Mouse (Mus musculus) T-helper 17 cell (primary cell): Measurements from ENCODE around the gene Prkg1.

Source experiments
- in situ Hi-C, 2 experiments: fragments of 300-600 bp; cut with MboI, MseI; formaldehyde crosslinking; loops; 1 replicate in 1 of 2; 2 replicates in 1 of 2; pipeline ENCODE4 v1.15.1; 2025; ENCODE audit warnings: high pct_unique_total_duplicates in 2 of 2

Gene Prkg1

DNA sequence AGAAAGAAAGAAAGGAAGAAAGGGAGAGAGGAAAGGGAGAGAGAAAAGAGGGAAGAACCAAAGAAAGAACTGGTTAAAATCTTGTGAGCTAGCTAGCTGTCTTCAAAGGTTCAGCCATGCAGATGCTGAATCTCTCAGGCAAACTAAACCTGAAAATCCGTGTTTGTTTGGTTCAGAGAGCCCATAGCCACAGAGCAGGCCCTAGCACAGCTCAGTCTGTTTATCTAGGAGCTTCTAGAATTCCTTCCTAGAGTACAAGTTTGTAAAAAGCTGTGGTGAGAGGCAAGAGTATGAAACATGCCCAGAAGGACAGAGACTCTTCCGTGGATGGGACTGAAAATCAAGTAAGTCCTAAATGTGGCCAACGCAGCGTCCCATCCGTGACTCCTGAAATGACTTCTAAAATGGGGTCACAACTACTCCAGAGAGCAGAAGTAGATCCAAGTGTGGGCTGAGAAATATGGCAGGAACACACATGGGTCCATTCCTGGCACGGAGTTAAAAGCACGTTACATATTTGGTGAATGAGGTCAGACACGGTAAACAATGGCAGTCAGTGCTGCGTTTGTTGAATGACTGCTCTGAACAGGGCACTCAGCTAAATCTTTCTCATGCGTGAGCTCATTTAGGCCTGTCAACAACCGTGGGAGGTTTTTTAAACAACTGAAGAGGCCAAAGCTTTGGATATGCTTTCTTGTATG is 13.7 kb downstream of the Prkg1 start:
- in situ Hi-C loops = loop anchor here in 1 of 2 experiments (5.0 kb wide), 2 partner anchors 49 to 914 kb away; no protein-coding TSS in a partner anchor

DNA sequence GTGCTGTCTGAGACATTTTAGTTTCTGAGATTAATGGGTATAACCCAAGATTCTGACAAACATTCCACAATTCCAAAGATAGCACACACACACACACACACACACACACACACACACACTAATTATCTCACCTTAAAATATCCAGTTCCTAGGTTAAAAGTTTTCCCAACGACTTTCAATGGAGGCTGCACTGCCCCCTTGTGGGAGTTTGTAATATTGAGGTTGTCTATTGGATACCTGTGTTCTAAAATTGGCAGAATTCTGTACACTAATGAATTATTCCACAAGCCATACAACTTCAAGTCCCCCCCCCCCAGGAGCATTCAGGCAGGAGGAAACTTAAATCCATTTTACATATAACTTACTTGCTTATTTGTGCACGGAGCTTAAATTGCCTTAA is 18.2 kb downstream of the Prkg1 start:
- in situ Hi-C loops = loop anchor here in 1 of 2 experiments (10.0 kb wide), 1 partner anchor 1082 kb away; no protein-coding TSS in a partner anchor

DNA sequence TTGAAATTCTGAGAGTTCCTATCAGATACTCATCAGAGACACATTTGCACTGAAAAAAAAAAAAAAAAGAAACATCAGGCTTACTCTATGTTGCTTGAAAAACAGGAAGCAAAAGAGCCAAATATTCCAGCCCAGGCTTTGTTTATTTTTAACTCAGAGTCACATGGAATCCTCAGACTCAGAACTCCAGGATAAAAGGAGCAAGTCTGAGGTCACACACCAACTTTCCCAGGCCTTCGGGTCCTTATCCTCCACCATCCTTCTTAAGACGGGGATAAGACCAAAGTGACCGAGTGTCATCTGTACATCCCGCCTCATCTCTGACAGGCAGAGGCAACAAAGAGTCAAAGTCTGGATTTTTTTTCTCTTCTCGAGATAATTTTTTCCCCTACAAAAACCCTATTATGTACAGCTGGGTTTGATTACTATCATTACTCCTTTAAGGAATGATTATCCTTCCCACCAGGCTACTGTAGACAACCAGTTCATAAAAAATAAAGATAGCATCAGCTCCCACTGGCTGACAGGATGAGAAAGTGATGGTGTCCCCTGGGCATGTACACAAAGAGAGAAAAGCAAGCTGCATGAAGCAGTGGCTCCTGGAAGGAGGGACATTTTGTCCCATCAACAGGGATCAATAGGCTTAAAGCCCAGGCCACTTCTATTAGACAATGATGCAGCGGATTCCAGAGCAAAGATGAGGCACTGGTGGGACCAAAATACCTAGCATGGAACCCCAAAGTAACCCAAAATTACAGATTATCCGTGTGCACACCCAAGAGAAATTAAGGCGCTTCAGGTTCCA is 21.4 kb downstream of the Prkg1 start:
- in situ Hi-C loops = loop anchor here in 1 of 2 experiments (10.0 kb wide), 1 partner anchor 1079 kb away; no protein-coding TSS in a partner anchor

DNA sequence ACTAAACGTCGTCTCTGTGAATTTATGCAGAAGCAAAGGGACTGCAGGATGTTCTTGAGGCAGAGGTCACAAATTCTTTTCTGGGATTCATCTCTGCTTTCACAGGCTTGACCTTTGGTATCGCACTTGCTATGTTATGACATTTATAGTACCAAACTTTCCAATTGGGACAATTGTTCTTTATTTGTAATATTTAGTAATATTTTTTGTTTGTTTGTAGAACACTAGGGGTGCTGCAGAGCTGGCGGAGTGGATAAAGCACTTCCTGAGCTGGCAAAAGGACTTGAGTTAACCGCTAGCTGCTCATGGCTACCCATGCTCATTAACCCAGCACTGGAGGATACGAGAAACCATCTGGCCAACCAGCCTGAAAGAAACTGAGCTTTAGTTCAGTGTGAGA is 49.9 kb downstream of the Prkg1 start:
- in situ Hi-C loops = loop anchor here in 1 of 2 experiments (5.0 kb wide), 1 partner anchor 47 kb away; no protein-coding TSS in a partner anchor

DNA sequence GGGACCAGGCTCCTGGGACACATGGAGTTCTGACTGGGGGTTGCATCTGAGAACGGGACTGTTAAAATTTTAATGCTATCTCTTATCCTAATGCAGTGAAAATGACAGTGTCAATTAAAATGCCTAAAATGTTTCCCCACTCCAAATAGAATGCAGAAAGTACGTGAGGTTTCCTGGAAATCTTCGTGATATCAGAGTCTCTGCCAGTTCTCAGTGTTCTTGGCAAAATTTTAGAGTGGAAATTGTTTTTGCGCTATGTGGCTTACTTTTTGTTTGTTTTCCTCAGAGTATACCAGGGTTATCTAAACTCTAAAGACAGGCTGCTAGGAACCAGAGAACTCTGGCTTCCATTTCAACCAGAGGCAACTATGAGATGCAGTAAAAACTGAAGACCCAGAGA is 50.4 kb downstream of the Prkg1 start:
- in situ Hi-C loops = loop anchor here in 1 of 2 experiments (5.0 kb wide), 1 partner anchor 48 kb away; no protein-coding TSS in a partner anchor

DNA sequence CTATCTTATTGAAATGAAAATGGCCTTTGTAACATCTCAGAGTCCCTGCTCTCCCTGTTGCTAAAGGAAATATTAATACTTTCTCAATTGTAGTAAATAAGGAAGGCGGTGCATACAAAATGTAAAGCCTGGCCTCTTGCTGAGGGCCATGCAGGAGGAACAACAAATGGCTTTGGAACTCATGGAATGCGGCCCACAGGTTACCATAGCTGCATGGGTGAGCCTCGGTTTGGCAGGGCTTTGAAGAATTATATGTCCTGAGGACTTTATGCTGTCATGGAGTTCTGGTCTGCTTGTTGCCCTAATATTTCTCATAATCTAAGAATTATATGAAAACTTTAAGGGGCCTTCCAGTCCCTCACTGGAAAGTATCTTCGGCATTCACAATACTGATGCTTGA is 51.5 kb downstream of the Prkg1 start:
- in situ Hi-C loops = loop anchor here in 1 of 2 experiments (5.0 kb wide), 1 partner anchor 49 kb away; no protein-coding TSS in a partner anchor

DNA sequence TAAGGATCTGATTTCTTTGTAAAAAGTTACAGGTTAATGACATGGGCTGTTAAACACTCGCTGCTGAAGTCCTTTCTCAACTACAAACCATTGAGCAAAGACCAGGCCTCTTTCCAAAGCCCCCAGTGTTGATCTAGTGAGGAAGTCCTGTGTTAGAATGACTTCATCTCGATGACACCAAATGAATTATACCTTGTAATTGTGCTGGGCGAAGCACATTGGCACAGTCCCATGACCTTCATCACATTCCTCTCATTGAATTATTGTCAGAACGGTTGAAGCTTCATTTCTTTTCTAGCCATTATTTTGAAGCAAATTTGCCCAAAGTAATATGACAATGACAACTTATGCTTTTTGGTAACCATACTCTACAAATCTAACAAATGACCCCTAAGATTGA is 54.5 kb downstream of the Prkg1 start:
- in situ Hi-C loops = loop anchor here in 1 of 2 experiments (5.0 kb wide), 1 partner anchor 52 kb away; no protein-coding TSS in a partner anchor

DNA sequence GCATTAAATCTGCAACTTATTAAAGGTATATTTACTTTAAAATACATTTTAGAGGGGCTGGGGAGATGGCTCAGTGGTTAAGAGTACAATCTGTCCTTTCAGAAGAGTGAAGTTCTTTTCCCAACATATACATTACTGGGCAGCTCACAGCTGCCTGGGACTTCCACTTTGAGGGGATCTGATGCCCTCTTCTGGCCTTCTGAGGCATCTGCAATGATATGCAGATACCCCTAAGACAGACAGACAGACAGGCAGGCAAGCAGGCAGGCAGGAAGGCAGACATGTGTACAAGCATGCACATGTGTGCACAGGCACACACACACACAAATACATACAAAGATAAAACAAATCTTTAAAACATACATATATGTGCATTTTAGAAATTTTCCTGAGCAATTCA is 60.8 kb downstream of the Prkg1 start:
- in situ Hi-C loops = loop anchor here in 1 of 2 experiments (5.0 kb wide), 1 partner anchor 48 kb away; no protein-coding TSS in a partner anchor

DNA sequence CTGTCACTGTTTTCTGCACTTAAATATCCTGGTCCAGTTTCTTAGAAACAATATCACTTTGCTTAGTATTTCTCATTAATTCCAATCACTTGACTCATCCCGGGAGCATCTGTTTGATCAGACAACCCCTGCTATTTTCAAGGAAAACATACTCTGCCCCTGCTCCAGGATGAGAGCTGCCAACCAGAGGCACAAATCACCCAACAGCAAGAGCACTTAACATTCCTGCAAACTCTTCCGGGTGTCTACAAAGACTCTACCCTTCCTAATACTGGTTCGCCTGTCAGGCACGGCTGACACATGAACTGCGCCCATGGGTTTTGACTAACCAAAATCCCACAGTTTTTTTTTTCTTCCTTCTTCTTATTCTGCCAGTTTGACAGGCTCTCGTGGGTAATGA is 65.9 kb downstream of the Prkg1 start:
- in situ Hi-C loops = loop anchor here in 1 of 2 experiments (25.0 kb wide), 1 partner anchor 862 kb away; no protein-coding TSS in a partner anchor

DNA sequence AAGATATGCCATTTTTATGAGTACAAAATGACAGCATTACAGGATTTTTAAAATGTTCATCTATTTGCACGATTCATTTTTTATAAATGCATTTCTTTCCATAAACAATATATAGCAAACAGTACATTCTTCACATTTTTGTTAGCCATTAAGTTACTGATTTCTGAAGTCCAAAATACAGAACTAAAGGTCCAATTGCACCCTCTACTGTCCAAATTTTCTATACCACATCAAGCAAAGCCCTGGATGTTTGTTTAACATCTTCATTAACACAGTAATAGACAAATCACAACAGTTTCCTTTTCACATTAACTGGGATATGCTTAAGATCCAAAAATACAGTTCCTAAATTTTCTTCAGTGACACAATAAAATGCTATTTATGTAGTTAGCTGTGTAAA is 84.0 kb downstream of the Prkg1 start:
- in situ Hi-C loops = loop anchor here in 1 of 2 experiments (25.0 kb wide), 1 partner anchor 844 kb away; no protein-coding TSS in a partner anchor

DNA sequence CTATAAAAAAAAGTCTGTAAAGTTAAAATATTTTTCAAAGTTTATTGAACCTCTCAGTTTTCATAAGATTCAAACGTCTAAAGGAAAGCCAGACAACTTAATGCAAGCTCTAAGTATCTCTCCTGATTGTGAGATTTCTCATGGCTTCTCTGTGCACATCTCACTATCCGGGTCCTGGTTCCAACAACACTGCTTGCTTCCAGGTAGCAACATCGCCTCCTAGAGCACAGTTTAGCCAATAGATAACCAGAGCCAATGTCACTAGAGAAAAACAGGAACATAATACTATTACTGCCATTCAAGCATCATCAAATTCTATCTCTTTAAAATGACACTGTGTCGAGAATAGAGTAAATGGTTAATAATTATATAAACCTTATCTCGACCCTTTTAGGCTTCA is 86.5 kb downstream of the Prkg1 start:
- in situ Hi-C loops = loop anchor here in 1 of 2 experiments (25.0 kb wide), 1 partner anchor 841 kb away; no protein-coding TSS in a partner anchor

DNA sequence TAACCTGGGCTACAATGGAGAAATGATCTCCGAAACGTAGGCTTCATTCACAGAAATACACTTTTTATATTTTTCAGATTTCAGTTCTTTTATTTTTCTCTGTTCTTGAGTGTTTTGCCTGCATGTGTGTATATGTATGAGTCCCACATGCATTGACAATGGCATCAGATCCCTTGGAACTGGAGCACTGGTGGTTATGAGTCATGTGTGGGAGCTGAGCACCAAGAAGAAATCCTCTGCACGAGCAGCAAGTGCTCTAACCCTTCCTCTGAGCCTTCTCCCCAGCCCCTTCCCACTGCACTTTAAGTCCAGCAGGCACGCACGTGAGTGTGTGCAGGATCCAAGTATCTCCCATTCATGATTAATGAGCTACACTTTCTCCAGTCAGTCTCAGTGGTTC is 93.1 kb downstream of the Prkg1 start:
- in situ Hi-C loops = no loop called here

DNA sequence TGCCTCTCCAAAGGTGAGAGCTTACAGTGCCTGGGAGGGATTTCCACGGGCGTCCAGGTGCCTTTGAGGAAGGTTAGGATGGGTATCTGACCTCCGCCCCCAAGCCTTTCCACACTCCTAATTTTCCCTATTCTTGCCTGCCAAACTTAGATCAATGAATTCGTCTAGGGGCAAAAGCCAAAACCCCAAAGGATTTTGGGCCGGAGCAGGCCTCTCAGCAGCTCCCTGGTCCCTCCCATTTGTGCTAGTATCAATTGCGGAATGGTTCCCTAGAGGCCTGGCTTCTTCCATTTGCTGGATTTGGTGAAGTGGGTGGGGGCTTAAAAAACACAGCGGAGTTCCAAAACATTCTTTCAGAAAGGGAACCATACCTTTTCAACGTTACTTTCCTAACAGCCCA is 99.8 kb downstream of the Prkg1 start:
- in situ Hi-C loops = no loop called here

DNA sequence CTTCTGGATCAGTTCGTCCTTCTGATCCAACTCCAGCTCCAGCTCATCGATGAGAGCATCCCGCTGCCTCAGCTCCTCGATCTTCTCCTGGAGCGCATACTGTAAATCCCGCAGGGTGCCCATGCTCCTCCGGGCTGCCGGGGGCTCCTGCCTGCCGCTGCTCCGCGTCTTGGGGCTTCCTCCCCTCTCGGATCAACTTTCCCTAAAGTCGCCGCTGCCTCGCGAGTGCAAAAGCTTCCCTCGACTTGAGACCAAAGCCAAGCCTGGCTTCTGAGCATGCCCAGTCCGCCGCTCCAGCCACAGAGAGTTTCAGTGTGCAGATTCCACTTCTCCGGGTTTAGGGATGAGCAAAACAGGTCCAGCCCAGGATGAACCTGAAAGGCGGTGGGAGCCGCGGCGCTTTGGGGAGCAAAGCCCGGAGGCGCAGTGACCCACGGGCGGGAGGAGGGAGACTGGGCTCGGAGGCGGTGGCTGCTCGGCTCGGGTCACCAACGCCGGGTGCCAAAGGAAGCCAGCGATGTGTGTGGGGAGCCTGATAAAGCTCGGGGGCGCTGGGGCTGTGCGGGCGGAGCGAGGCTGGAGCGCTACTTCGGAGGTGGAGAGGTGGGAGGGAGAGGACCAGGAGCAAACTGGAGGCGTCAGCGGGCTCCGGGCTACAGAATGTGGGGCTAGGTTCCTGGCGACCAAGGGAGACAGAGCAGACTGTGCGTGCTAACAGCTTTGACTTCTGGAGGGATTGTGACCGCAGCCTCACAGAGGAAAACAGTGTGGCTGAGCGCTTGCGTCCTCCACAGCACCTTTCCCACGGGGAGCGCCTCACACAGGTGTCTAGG is 100.5 kb downstream of the Prkg1 start:
- in situ Hi-C loops = no loop called here

DNA sequence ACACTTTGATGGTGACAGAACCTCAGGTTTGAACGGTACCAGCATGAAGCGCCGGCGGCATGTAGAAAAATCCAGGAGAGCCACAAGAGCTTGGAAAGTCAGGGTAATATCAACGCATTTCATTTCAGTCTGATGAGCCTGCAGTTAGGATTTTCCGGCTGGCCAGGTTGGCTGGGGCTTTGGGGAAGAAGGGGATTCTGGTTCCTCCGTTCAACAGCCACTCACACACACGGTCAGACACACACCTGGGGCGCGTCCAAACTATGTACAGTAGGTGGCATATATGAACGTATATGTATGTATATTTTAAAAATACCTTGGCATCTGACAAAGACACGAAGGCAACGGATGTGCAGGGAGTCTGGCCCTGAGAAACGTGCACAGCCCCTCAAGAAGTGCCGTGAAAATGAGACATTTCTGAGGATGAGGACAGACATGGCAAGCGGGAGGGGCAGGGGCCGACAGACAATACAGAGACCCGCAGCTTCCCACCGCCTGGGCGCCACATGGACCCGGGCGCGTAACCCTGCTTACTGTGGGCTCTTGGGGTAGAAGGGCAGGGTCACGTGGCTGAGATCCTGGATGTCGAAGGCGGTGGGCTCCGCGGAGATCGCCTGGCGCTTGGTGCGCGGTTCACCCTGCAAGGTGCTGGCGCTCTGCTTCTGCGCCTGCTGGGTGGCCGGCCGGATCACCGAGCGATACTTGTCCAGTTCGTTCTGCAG is 101.2 kb downstream of the Prkg1 start:
- in situ Hi-C loops = no loop called here

DNA sequence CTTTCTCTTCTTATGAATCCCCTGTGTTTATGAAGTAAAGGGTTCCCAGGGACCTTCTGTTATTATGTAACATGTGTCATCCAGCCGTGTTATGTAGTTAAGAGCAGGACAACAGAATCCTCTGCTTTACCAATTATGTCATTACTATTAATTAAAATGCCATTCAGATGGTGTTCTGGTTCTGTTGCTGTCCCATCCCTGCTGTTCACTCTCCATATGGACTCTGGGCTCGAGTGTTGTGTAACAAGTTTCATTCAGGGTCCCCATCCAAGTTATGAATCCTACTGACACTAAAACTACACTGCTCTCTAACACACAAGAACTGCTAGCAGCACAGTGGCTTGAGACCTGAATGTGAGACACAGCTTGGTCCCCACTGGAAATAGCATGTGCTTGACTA is 102.0 kb downstream of the Prkg1 start:
- in situ Hi-C loops = no loop called here

DNA sequence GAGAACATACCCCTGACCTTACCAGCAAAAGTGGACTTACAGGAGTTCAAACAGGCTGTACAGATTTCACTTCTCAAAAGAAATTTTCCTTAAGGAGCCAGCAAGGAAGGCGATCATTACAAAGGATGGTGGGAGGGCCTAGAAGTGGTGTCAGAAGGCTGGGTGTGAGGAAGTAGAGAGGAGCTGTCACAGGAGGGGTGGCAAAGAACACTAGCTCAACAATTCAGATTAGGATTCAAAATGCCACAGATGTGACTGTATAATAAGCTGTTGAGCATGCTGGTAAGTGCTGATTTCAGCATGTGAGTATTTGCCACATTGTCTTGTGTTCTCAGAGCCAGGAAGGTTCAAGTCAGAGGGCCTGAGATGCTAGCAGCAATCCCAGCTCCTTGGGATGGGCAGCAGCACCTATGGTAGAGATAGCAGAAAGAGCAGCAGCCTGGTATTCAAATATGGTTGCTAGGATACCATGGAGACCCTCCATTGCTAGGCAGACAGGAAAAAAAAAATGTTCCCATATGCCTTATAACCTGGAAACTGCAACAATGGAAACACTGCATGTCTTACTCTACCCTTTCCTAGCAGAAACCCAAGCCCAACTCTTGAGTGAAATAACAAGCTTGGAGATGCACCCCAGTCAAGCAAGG is 106.0 kb downstream of the Prkg1 start:
- in situ Hi-C loops = no loop called here

DNA sequence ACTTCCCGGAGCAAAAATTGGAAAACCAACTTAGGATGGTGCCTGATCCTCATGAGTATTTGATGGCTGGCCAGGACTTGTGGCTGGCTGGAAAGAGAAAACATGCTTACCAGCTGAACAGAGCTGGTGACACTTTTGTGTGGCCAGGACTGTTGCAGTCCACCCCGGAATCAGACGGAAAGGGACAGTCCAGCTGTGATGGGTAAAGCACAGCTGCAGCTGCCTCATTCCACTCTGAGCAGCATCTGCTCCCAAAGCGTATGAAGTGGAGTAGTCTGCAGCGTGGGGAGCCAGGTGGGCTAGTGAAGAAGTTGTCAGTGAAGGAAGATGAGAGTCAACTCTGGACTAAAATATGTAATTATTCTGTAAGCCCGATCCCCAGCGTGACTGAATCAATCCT is 108.6 kb downstream of the Prkg1 start:
- in situ Hi-C loops = no loop called here

DNA sequence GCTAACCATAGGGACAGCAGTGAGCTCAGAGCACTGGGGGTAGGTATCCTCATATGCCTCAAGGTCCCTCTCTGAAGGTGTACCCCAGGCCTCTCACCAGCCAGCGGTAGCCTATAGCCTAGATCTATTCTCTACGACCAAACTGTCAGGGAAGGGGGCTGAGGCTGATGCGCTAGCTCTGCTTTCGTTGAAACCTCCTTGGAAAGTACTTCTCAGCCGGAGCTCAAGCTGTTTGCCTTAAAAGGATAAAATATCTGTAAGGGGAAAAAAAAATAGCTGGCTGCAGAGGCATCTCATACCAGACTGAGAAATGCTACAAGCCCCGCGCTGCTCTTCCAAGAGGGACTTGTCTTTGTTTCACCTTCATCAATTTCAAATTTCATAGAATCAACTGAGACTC is 109.0 kb downstream of the Prkg1 start:
- in situ Hi-C loops = no loop called here

DNA sequence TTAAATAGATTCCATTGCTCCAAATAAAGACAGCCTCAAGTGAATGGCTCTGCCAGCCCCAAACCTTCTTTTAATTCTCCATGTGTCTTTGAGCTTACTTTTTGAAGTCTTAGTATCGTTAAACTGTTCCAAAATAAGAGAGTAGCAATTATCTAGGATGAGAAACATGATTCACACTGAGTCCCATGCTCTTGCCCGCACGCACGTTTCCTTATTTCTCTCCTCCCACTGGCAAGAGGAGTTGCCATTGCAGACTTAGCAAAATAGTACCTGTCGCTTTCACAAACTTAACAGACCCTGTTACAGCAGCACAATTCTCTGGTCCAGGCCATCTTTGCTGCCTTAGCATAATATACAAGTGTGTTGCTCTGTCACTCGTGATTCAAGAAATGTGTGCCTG is 110.8 kb downstream of the Prkg1 start:
- in situ Hi-C loops = no loop called here
